Mouse (Mus musculus) heart, embryonic 15.5 days (tissue): ENCODE data around the gene Slc4a4. TPM values are rescaled to one million over a fixed set of nuclear protein-coding genes. Genes with fewer than 3 reads are reported as not detected.

Experiments
- ATAC-seq: fragments of 200-750 bp; cut with Nextera tagmentation; replicated peaks from 2 replicates; pipeline ENCODE4 v1.8.0; 2017; ENCODE audit warnings: low read depth, moderate TSS enrichment; ENCODE audit not compliant: insufficient number of reproducible peaks, insufficient read depth, low FRiP score
- H3K27ac ChIP-seq: fragments of 300-500 bp; sonication (generic); 2 replicates; pipeline ENCODE4 v1.5.1; 2015; ENCODE audit warnings: mild to moderate bottlenecking, inconsistent platforms
- H3K27me3 ChIP-seq: fragments of 300-500 bp; sonication (generic); 2 replicates; pipeline ENCODE4 v1.6.1; 2015; ENCODE audit warnings: inconsistent platforms
- H3K36me3 ChIP-seq: fragments of 300-500 bp; sonication (generic); 2 replicates; pipeline ENCODE4 v1.6.1; 2015; ENCODE audit warnings: mild to moderate bottlenecking, inconsistent platforms
- H3K4me1 ChIP-seq: fragments of 300-500 bp; sonication (generic); replicated peaks from 2 replicates; pipeline ENCODE4 v1.6.1; 2015; ENCODE audit warnings: inconsistent platforms
- H3K4me2 ChIP-seq: fragments of 300-500 bp; sonication (generic); 2 replicates; pipeline ENCODE4 v1.6.1; 2015; ENCODE audit warnings: inconsistent platforms, mild to moderate bottlenecking, moderate library complexity
- H3K4me3 ChIP-seq: fragments of 300-500 bp; sonication (generic); 2 replicates; pipeline ENCODE4 v1.5.1; 2015; ENCODE audit warnings: mild to moderate bottlenecking, inconsistent platforms
- H3K9ac ChIP-seq: fragments of 300-500 bp; sonication (generic); 2 replicates; pipeline ENCODE4 v1.6.1; 2015; ENCODE audit warnings: mild to moderate bottlenecking, inconsistent platforms
- H3K9me3 ChIP-seq: fragments of 300-500 bp; sonication (generic); replicated peaks from 2 replicates; pipeline ENCODE4 v1.6.1; 2016; ENCODE audit warnings: inconsistent platforms
- WGBS: fragments of 180-500 bp; shearing (Covaris S2); methylation state at CpG from one replicate; pipeline ENCODE4 v1.1.7; 2015; ENCODE audit warnings: mixed read lengths; 5-methylcytosine and 5-hydroxymethylcytosine counted together
- polyA plus RNA-seq: library from polyadenylated mRNA; unstranded; fragments of >200 nt; fragmentation: Nextera tagmentation; extraction: Ambion mirVana; gene quantifications from 2 replicates; pipeline ENCODE4 v1.2.1, GENCODE M21; 2015

The Slc4a4 gene
- polyA plus RNA-seq, 1 experiment from 2014 or later: 5.1 TPM

GRCm38 (mm10) chr5:89051577-89051976 lies 165.0 kb downstream of the Slc4a4 start:
- H3K36me3 ChIP-seq: no peaks in the 10 kb centered on the region
- H3K27ac ChIP-seq: no peak overlapping the region
- H3K4me1 ChIP-seq: no peaks in the 10 kb centered on the region
- H3K27me3 ChIP-seq: no peaks in the 10 kb centered on the region
- ATAC-seq: no peak
- H3K4me2 ChIP-seq: no peak overlapping the region
- no peak overlapping the region for H3K4me3 ChIP-seq
- 61% methylated on average over 5 of the region's 5 CpGs for WGBS
- no peaks in the 10 kb centered on the region for H3K9me3 ChIP-seq
- H3K9ac ChIP-seq: no peak overlapping the region

DNA sequence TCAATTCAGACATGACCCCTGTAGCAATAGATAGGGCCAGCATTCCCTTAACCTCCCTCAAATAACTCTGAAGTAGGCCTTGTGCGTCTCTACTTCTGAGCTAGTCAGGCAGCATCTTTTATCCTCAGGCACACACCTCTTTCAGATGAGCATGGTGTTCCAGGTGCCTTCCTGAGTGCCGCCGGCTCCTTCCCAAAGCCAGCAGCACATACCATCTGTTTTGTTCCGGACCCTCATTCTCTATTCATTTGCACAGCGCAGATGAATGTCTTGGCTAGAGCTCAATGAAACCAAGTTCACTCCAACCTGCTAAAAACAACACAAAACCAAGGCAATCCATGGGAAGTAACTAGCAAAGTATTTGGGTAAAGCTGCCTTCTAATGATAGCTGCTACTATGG lies 165.6 kb downstream of the Slc4a4 start:
- Histone ChIP-seq H3K4me1 (no peaks in the 10 kb centered on the region), H3K36me3 (no peaks in the 10 kb centered on the region), H3K27ac (no peak overlapping the region), H3K9ac (no peak overlapping the region), H3K27me3 (no peaks in the 10 kb centered on the region), H3K4me2 (no peak overlapping the region), H3K4me3 (no peak overlapping the region), H3K9me3 (no peaks in the 10 kb centered on the region)
- ATAC-seq: no peak
- WGBS: 85% methylated on average over 5 of the region's 5 CpGs

DNA sequence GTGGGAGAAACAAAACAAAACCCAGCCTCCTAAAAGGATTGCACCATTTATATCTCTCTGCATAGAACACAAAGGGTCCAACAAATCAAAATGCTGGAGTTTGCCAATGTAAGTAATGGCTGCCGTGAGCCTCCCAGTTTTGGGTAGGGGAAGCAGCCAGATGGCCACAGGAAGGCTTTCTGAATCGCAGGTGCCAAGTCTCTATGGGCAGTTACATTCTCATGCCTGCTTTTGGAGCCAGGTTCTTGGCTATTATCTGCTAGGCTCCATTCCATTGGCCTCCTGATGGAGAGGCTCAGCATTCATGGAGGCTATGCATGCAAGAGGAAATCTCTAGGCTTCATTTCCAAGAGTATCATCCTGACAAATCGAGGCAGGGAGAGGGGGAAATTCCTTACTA lies 169.0 kb downstream of the Slc4a4 start:
- Histone ChIP-seq H3K4me1 (no peaks in the 10 kb centered on the region), H3K4me2 (no peak overlapping the region), H3K4me3 (no peak overlapping the region), H3K36me3 (no peaks in the 10 kb centered on the region), H3K27ac (no peak overlapping the region), H3K9me3 (no peaks in the 10 kb centered on the region), H3K27me3 (no peaks in the 10 kb centered on the region), H3K9ac (no peak overlapping the region)
- ATAC-seq: no peak
- WGBS: 81% methylated on average over 3 of the region's 3 CpGs

DNA sequence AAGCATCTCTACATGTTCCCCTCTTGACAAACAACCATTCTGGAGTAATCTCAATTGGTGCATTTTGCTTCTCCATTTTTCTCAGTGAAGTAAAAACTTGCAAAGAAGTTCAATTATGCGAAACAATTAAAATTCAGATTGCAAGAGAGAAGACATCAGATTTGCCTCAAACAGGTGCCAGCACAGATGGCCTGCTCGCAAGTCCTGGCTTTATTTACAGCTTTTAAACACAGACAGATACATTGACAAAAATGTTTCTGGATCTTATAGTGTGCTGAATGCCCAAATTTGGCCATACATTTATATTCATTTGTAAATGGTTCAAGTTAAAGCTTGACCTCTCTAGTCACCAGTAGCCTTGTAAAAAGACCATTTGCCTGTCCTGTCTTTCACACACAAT lies 169.8 kb downstream of the Slc4a4 start:
- 92% methylated on average over 2 of the region's 2 CpGs for WGBS

DNA sequence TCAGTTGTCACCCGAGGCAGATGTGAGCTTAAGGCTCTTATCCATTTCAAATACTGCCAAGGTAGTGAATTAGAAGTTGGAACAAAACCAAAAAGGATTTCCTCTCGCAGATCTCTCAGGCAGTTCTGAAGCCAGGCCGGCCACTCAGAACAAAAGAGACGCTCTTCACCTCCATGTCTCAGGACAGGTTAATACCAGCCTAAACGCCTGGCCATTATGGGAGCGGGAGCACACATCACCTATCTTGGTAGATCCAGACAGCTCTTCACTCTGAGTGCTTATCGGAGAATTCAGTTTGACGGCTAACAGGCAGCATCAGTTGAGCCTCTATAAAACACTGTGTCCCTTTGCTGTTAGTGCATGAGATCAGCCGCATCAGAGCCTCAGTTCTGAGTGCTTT lies 174.5 kb downstream of the Slc4a4 start:
- H3K27me3 ChIP-seq: no peaks in the 10 kb centered on the region
- H3K36me3 ChIP-seq: no peaks in the 10 kb centered on the region
- no peak overlapping the region for H3K4me2 ChIP-seq
- ATAC-seq: no peak
- 20% methylated on average over 9 of the region's 9 CpGs for WGBS
- H3K9me3 ChIP-seq: no peaks in the 10 kb centered on the region
- H3K27ac ChIP-seq: no peak overlapping the region
- no peak overlapping the region for H3K4me3 ChIP-seq
- H3K9ac ChIP-seq: no peak overlapping the region
- H3K4me1 ChIP-seq: peaks cover 4% of the 10 kb centered on the region

More for the DNA sequence above, 169.8 kb downstream of the Slc4a4 start:
- H3K36me3 ChIP-seq: no peaks in the 10 kb centered on the region
- no peak for ATAC-seq
- H3K4me1 ChIP-seq: peaks cover 4% of the 10 kb centered on the region
- H3K27ac ChIP-seq: no peak overlapping the region
- H3K27me3 ChIP-seq: no peaks in the 10 kb centered on the region
- no peak overlapping the region for H3K4me2 ChIP-seq
- H3K9me3 ChIP-seq: no peaks in the 10 kb centered on the region
- no peak overlapping the region for H3K9ac ChIP-seq
- H3K4me3 ChIP-seq: no peak overlapping the region

- Histone ChIP-seq H3K9me3 (no peaks in the 10 kb centered on the region), H3K9ac (no peak overlapping the region), H3K4me2 (no peak overlapping the region), H3K27ac (no peak overlapping the region), H3K36me3 (no peaks in the 10 kb centered on the region), H3K4me1 (peaks cover 4% of the 10 kb centered on the region), H3K4me3 (no peak overlapping the region), H3K27me3 (no peaks in the 10 kb centered on the region)
- WGBS: 62% methylated on average over 5 of the region's 5 CpGs
- no peak for ATAC-seq
These were observed 175.7 kb downstream of the Slc4a4 start for GRCm38 (mm10) chr5:89062286-89062685.

- Histone ChIP-seq H3K9ac (no peak overlapping the region), H3K4me3 (no peak overlapping the region), H3K4me1 (no peaks in the 10 kb centered on the region), H3K27me3 (no peaks in the 10 kb centered on the region), H3K27ac (no peak overlapping the region), H3K4me2 (no peak overlapping the region), H3K36me3 (no peaks in the 10 kb centered on the region), H3K9me3 (no peaks in the 10 kb centered on the region)
- ATAC-seq: no peak
- 62% methylated on average over 4 of the region's 4 CpGs for WGBS
These were observed 180.5 kb downstream of the Slc4a4 start for GRCm38 (mm10) chr5:89067111-89067510.

DNA sequence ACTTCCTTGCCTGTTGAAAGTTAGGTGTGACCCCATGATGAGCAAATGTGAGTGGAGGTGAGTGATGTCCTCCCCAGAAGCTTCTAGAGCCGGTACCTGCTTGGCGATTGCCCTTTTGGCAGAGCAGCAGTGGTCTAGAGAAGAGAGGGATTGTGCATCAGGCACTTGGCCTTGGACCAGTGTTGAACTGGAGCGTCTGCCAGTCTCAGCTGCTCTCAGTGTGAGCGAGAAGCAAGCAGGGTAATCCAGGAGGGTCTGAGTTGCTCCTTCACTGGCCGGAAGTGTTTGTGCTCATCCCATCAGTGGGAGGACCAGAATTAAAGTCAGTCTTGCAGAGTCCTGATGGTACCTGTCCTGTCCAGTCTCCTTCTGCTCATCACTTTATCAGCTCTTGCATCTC lies 181.5 kb downstream of the Slc4a4 start:
- WGBS: 85% methylated on average over 5 of the region's 5 CpGs
- H3K4me1 ChIP-seq: no peaks in the 10 kb centered on the region
- H3K27me3 ChIP-seq: no peaks in the 10 kb centered on the region
- no peaks in the 10 kb centered on the region for H3K9me3 ChIP-seq
- no peak for ATAC-seq
- H3K4me2 ChIP-seq: no peak overlapping the region
- H3K9ac ChIP-seq: no peak overlapping the region
- no peak overlapping the region for H3K4me3 ChIP-seq
- H3K27ac ChIP-seq: no peak overlapping the region
- no peaks in the 10 kb centered on the region for H3K36me3 ChIP-seq

DNA sequence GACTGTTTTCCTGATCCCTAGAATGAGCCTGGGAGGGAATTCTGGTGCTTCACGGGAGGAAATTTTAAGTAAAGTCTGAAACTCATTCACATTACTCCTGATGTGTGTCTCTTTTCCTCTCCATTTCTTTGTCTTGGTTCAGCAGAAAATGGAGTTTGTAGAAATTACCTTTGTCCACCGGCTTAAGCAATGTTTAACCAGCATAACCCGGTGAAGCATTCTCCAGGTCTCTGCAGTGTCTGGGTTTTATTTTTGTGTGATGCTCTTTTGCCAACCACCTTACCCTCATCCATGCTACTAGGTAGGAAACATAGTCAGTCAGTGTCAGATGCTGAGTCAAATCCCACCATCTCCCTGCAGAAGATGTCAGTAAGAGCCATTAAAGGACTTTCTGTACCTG lies 183.4 kb downstream of the Slc4a4 start:
- no peak for ATAC-seq
- WGBS: 82% methylated on average over 3 of the region's 3 CpGs
- Histone ChIP-seq H3K4me2 (no peak overlapping the region), H3K4me1 (no peaks in the 10 kb centered on the region), H3K27ac (no peak overlapping the region), H3K9me3 (no peaks in the 10 kb centered on the region), H3K4me3 (no peak overlapping the region), H3K9ac (no peak overlapping the region), H3K27me3 (no peaks in the 10 kb centered on the region), H3K36me3 (no peaks in the 10 kb centered on the region)

- no peak overlapping the region for H3K27ac ChIP-seq
- H3K4me2 ChIP-seq: no peak overlapping the region
- H3K9me3 ChIP-seq: no peaks in the 10 kb centered on the region
- ATAC-seq: no peak
- no peaks in the 10 kb centered on the region for H3K36me3 ChIP-seq
- WGBS: 89% methylated on average over 4 of the region's 4 CpGs
- no peak overlapping the region for H3K4me3 ChIP-seq
- no peak overlapping the region for H3K9ac ChIP-seq
- H3K27me3 ChIP-seq: no peaks in the 10 kb centered on the region
- H3K4me1 ChIP-seq: no peaks in the 10 kb centered on the region
These were observed 185.3 kb downstream of the Slc4a4 start for GRCm38 (mm10) chr5:89071957-89072356.

DNA sequence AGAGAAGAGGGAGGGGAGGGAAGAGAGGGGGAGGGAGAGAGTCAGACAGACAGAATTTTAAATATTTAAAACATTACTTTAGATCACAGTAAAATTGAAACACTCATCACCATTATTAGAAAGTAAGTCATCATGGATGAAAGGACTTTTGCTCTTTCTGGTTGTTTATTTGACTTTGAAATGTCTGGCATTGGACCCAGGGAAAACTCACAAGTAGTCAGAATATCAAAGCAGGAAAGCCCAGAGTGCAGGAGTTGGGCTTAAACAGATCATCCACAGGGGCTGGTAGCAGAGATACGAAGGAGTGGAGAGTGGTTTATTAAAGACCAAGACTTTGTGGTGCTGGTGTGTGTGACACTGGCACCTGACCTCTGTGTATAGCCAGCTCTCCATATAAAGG lies 191.1 kb downstream of the Slc4a4 start:
- Histone ChIP-seq H3K4me3 (no peak overlapping the region), H3K27ac (no peak overlapping the region), H3K9me3 (no peaks in the 10 kb centered on the region), H3K36me3 (no peaks in the 10 kb centered on the region), H3K9ac (no peak overlapping the region), H3K27me3 (no peaks in the 10 kb centered on the region), H3K4me2 (no peak overlapping the region), H3K4me1 (no peaks in the 10 kb centered on the region)
- WGBS: 85% methylated on average over 1 of the region's 1 CpGs
- ATAC-seq: no peak

DNA sequence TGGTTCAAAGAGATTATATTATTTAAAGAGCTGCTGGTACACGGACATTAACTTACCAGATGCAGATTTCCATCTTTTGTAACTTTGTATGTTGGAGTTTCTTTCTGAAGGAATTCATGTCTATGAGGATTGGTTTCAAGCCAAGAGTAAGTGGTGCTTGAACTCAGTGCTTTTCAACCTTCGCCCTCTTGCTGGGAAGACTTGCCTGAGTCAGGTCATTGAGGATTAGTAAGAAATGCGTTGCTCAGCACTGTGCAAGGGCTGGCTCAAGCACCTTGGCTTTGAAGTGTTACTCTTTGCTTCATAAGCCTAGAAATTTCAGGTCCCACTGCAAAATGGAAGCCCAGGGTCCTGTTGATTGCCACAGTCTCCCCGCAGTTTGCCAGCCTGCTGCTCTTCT lies 196.9 kb downstream of the Slc4a4 start:
- H3K27me3 ChIP-seq: no peaks in the 10 kb centered on the region
- WGBS: 83% methylated on average over 4 of the region's 4 CpGs
- no peak overlapping the region for H3K9ac ChIP-seq
- H3K4me3 ChIP-seq: no peak overlapping the region
- no peaks in the 10 kb centered on the region for H3K36me3 ChIP-seq
- no peaks in the 10 kb centered on the region for H3K4me1 ChIP-seq
- H3K9me3 ChIP-seq: no peaks in the 10 kb centered on the region
- H3K4me2 ChIP-seq: no peak overlapping the region
- H3K27ac ChIP-seq: no peak overlapping the region
- ATAC-seq: no peak

- Histone ChIP-seq H3K9ac (no peak overlapping the region), H3K36me3 (no peaks in the 10 kb centered on the region), H3K4me1 (no peaks in the 10 kb centered on the region), H3K27ac (no peak overlapping the region), H3K4me3 (no peak overlapping the region), H3K27me3 (no peaks in the 10 kb centered on the region), H3K9me3 (no peaks in the 10 kb centered on the region), H3K4me2 (no peak overlapping the region)
- ATAC-seq: no peak
- 88% methylated on average over 7 of the region's 7 CpGs for WGBS
These were observed 201.3 kb downstream of the Slc4a4 start for GRCm38 (mm10) chr5:89087916-89088315.
